Mouse (Mus musculus) skeletal muscle tissue, adult 2 months (tissue): ENCODE data around the gene Klk5.

Experiments used
- DNase-seq: peaks from one replicate; pipeline ENCODE4 v3.0.0-alpha.2; 2012; ENCODE audit warnings: low read depth, low spot score

Klk5 gene

DNA sequence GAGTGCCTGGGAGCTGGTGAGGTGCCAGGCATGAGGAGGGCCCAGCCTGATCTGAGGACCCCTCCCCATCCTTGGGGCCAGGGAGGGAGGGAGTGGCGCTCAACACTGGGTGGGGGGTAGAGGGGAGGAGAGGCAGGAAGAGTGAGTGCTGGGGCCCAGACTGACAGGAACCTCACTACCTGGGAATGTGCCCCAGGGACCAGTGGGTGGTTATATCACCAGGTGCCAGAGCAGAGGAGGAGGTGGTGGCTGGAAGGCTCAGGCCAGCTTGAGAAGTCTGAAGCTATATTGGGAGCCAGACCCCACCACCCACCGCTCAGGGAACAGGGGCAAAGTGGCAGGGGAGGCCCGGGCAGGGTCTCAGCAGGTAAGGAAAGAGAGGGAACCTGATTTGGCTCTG is at the start of gene Klk5:
TSS of gene Klk5 (plus strand) at position 271 of the 400 bp plus-strand sequence.
- no peak for DNase-seq

DNA sequence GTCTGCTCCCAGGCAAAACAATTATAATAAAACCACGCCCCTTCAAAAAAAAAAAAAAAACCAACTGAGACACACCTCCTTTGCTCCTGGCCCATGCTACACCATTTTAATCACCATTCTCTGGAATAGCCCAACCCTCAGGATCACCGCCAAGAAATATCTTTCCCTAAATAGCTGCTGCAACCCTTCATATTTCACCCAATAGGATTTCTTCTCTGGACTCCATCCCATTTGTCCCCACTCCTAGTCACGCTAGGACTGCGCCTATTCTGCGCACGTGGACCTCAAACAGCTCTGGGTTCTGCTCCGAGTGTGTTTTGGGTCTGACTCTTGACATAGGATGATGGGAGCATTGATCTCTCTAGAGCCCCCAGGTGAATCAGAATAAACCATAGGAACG is 45.4 kb upstream of the Klk5 start:
- no peak for DNase-seq

DNA sequence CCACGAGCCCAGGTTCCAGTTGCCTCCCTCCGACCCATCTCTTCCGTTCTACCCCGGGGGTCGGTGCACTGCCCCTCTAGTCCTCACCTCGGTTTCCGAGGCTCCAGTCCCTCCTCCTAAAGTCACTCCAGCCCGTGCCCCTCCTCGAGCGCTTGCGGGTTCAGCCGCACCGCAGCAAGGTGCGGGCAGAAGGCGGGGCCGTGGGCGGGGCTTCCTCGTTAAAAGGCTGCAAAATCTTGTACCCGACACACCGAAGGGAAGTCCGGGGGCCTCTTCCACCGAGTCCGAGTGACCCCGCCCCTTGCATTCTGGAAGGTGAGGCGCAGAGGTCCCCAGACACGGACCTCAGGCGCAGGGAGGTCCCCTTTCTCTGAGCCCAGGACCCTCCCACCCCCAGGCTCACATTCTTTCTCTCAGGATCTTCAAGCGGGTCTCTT is 44.4 kb upstream of the Klk5 start, which contains the start of gene Klk8:
TSS of gene Klk8 (plus strand) at position 245 of the 437 bp plus-strand sequence.
- DNase-seq, result no peak

DNA sequence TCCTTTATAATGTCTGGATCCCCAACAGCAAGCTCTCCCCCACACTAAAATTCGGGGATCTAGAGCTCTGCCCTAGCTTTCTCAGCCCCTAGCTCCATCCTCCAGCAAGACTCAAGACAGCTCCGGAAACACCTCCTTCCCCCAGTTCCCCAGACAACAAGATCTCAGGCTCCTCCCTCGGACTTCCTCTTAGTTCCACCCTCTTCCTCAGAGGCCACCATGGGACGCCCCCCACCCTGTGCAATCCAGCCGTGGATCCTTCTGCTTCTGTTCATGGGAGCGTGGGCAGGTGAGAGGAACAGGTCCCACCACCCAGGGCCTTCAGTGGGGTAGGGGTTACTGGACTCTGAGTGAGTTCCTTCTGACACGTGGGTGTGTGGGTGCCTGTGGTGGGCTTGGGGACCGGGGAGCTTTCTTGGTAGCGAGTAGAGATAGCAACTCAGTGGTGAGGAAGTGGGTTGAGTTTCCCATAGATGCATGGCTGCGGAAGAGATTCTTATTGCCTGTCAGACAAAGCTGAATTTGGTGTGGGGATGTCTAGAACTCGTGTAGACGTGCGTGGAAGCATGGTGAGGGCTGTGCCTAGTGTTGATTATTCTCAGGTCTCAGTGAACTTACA is 43.8 kb upstream of the Klk5 start:
- no peak for DNase-seq

DNA sequence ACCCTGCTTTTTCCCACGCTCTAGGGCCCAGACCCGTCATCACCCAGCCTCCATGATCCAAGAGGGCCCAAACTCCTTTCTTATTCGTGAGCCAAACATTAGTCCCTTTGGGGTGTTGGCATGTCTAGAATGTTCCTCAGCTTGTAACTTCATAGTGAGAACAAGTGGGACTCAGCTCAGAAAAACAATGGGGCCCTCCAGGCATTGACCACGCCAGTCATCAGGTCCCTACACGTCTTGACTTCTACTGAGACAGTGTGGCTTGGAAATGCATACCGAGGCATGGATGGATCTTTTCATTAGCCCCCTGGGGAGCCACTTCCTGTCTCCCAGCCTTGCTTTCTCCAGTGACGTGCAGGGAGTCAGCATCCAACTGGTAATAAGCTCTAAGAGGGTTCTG is 41.9 kb upstream of the Klk5 start:
- DNase-seq, result no peak

DNA sequence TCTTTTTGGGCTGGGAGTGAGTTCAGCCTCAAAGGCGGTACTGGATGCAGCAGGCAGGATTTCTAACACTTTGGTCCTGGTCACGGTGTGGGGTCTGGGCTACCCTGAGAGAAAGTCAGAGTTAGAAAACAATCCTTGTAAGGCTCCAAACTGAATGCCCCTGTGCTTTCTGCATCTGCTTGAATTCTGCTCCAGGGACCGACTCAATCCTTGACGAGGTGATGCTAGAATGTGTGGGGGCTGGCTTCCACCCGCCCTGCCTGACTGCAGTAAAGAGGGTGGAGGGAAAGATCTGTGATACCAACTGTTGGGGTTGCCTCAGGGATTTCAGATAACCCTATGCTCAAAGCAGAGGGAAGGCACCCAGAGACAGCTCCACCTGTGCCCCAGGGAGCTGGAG is 30.8 kb upstream of the Klk5 start, which contains the start of gene Klk7:
TSS of gene Klk7 (plus strand) at position 301 of the 400 bp plus-strand sequence.
- no peak for DNase-seq

DNA sequence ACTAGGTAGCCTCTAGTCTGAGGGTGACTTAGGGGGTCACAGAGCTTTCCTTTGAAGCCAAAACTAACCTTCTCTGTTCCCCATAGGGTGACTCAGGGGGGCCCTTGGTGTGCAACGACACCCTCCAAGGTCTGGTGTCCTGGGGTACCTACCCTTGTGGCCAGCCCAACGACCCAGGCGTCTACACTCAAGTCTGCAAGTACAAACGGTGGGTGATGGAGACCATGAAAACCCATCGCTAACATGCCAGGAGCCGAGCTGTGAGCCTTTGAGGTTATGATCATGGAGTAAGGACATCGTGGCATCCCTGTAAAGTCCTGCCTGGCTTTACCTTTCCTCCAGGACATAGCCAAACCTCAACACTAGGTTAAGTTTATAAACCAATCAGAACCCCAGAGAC is 26.6 kb upstream of the Klk5 start:
- no peak for DNase-seq

DNA sequence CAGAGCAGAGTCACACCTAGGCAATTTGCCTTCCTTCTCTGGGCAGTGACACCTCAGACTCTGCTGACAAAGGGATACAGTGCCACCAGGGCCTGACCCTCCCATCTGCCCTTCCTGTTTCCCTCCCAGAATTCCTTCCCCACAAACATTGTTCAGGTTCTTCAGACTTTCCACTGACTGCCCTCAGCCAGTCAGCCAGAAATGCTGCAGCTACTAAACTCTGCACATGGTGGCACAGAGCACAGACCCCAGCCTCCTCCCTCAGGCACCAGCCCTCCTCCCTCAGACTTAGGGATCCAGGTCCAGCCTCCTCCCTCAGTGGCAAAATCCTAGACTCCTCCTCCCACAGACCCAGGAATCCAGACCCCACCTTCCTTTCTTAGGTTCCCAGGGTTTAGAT is 25.0 kb upstream of the Klk5 start:
- no peak for DNase-seq

DNA sequence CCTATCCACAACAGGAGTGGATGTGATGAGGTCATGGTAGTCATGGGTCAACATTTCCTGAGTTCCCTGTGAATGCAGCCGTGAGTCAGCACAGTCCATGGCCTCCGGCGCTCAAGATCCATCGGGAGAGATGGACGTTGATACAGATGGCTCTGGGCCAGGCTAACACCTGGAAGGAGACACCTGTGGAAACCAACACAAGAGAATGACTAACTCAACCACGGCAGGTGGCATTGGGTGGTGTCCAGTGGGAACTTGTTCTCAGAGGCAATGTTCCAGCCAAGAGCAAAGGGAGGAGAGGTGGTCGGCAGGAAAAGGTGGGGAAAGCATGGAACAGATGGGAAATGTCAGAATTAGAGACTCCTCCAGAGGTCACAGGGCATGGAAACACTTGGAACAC is 20.2 kb upstream of the Klk5 start:
- no peak for DNase-seq

DNA sequence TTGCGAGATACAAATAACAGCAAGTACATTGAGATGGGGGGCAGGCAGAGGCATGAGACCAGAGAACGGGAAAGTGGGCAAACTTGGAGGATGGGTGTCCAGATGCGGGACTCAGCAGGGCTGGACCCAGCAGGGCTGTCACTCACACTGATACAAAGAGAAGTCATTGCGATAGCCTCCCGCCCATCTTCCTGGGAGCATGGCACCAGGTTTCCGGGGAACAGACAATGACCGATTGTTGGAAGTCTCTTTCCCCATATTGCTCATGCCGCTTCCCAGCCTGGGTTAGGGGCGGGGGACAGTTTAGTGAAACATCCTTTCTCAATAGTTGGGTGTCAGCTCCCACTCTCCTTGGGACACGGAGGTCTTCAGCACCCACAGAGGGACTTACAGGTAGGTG is 17.6 kb upstream of the Klk5 start, which contains the start of gene Klk6:
TSS of gene Klk6 (plus strand) at position 301 of the 400 bp plus-strand sequence.
- no peak for DNase-seq

DNA sequence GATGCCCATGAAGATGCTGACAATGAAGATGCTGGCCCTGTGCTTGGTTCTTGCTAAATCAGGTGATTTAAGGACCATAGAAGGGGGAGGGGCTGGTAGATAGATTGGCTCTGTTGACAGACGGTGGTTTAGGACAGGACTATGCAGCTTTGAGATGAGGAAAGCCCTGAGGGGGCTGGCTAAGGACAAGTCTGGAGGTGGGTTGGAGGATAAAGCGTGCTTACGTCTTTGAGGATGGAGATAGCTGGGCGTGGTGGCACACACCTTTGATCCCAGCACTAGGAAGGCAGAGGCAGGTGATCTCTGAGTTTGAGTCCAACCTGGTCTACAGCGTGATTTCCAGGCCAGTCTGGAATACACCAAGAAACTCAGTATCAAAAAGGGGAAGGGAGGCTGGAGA is 15.7 kb upstream of the Klk5 start:
- DNase-seq, result no peak

DNA sequence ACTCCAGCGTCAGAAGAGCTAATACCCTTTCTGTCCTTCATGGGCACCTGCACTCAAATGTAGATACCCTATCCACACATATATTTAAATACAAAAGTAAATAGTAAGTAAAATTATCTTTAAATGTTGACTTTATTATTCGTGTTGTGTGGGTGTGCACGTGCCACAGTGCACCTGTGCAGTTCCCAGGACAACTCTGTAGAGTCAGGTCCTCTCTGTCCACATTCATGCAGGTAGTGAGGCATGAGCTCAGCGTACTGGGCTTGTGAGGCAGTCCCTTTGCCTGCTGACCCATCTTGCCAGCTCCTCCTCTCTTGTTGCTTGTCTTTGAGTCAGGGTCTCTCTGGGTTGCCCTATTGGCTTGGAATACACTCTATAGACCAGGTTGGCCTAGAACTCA is 14.1 kb upstream of the Klk5 start:
- DNase-seq, result no peak

DNA sequence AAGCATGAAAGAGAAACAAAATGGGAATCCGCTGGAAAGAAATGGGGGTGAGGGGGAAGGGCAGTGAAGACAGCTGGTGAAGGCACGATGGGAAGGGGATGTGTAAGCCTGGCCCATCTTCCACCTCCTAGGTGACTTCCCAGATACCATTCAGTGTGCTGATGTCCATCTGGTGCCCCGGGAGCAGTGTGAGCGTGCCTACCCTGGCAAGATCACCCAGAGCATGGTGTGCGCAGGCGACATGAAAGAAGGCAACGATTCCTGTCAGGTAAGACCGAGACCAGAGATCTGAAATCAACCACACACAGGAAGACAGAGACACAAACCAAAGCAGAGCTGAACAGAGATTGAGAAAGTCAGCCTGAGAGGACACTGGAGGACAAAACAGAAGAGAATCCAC is 12.8 kb upstream of the Klk5 start:
- no peak for DNase-seq

DNA sequence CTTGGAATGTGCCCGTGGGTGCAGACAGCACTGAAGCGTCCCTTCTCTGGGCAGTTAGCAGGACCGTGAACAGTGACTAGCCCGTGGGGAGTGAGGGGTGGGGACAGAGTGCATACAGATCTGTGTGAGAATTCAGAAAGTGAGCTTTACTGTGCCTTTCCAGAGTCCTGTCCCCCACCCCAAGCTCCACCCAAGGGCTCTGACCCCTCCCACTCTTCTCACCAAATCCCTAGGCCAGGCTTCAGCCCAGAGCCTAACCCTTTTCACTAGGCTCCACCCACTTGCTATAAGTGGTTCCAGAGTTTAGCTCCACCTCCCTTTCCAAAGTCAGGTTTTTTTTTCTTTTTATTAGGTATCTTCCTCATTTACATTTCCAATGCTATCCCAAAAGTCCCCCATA is 2.0 kb downstream of the Klk5 start:
- no peak for DNase-seq

DNA sequence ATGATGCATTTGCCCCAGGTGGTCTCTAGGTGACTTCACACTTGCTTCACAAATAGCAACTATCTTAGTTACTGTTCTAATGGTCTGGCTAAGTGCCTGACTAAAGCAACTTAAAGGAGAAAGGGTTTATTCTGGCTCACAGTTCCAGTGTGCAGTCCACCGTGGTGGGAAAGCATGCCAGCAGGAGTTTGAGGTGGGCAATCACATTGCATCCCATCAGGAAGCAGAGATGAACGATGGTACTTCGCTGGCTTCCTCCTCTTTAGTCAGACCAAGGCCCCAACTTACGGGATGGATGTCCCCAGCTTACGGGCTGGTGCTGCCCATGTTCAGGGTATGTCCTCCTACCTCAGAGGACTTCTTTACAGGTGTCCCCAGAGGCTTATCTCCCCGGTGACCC is 9.8 kb downstream of the Klk5 start:
- DNase-seq, result no peak

DNA sequence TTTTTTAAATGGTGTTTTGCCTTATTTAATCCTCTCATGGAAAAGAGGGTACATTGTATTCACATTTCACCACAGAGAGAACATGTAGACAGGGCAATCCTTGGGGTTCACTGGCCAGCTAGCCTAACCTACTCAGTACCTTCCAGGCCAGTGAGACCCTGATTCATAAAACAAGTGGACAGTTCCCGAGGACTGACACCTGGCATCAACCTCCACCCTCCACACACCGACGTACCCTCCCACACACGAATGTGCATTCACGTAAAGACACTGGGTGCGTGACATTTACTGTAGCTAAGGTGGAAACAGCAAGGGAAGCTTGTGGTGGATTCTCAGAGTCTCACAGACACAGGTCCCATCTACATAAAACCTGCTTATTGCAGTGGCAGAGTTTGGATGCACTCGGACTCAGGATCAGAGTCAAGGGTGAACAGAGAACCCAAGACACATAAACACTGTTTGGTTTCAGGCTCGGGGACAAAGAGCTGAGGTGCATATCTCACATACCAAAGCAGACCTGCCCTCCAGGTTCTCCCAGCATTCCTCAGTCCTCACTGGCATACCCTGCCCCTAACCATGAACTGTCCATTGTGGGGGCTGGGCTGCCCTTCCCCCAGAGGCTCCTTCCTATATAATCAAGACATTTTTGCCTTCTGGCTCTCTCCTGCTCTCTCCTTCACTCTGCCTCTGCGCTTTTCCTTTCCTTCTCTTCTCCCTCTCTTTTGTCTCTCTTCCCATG is 13.0 kb downstream of the Klk5 start:
- no peak for DNase-seq

DNA sequence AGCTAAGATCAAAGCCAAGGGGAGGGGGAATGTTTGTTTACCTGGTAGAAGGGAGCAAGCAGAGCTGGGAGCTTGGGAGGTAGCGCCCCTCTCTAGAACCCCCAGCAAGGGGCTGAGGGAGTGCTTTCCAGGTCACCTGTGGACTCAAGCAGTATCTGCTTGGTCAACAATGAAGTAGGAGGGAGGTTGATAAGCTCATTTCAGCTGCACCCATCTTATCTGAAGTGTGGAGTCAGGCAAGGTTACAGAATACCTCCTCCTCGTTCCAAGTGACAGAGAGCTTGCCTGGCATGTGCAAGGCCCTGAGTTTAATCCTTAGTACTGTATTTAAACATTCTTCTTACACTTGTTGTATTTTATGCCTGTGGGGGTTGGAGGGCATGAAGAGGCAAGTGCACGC is 13.9 kb downstream of the Klk5 start:
- DNase-seq, result no peak

DNA sequence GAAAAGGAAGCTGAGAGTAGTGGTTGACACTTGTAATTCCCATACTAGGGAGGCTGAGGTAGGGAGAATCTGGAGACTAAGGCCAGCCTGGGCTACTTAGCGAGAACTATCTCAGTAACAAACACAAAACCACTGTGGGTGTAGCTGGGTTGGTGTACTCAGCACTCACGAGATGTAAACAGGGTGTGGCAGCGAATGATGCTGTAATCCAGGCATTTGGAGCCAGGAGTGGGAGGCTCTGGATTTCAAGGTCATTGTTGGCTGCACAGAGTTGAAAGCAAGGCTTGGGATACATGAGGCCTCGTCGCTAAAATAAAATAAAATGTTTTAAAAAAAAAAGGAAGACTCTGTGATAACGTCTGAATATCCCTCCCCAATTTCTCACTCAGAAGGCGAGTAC is 14.5 kb downstream of the Klk5 start:
- no peak for DNase-seq

DNA sequence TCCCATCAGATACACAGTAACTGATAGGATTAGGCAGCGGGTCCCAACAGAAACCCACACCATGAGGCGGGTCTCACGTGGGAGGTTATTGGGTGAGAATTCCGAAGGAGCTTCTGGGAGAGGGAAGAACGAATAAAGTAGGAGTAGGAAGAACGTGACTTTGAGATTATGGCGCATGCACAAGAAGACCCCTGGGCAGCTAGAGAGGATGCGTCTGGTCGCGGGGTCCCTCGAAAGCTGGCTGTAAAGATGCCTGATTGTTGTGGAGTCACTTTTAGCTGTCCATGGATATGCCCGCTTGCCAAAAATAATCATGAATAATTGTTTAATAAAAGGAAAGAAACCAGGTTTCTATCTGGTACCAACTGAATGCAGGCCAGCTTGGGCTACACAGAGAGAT is 15.7 kb downstream of the Klk5 start:
- no peak for DNase-seq

DNA sequence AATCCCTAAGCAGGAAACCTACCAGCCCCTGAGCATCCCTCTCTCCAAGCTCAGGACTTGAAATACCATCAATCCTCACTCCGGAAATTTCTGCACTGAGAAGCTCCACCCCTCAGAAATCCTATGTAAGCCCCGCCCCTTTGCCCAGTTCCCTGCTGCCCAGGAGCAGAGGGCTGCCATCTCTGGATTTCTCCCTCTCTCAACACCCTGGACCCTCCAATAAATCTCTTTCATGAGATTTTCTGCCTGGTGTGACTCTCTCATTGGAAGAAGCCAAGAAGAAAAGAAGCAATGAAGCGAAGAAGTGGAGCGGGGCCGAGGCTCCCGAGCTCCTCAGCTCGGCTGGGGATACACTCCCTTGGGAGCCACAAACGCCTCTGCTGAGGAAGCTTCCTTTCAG is 18.6 kb downstream of the Klk5 start:
- DNase-seq, result no peak

DNA sequence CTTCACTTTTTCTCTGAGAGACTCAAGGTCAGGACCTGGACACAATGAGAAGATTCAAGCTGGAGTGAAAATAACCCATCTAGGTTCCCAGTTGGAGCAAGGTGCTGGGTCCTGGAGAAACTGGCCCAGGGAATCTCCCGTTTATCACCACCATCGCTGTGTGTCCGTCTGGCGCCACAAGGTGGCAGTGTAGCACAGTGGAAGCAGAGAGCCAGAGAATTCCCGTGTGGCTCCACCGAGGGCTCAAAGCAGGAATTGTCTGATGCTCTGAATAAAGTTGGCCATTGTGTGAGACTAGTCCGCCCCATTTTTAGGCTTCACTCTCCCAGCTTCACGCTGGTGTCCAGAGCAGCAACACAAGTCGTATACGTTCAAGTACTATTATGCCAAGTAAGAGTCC is 31.5 kb downstream of the Klk5 start:
- no peak for DNase-seq

DNA sequence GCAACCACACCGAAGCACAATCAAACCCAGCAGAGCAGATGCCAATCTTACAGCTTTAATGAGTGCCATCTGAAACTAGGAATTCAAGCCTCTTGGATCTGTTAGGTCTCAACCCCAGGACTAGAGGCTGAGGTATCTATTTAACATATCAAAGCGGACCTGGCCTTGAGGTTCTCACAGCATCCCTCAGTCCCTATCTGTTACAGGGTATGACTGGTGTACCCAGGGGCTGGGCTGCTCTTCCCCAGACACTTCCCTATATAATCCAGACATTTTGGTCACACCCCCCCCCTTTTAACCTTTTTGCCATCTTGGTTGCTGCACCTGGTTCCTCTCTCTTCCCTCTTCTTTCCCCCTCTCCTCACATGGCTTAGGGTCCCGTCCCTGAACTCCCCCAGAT is 31.9 kb downstream of the Klk5 start:
- DNase-seq, result no peak

DNA sequence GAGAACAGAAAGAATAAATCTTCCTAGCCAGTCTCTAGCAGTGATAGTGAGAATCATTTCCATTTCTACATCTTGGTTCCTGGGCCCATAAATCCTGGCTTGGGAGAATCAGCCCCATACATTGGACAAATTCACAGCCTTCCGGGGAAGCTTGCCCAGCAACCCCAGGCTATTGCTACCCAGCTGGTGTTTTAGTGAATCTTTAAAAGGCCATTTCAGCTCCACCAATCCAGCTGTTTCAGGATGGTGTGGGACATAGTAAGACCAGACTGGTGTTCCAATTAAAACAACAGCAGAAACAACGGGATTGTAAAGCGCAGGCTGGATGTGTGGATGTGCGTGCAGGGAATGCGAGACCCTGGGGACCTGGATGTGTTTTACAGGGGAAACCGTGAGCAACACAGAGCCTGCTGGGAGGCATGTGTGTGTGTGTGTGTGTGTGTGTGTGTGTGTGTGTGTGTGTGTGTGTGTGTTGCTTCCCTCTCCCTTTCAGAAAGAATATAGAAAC is 33.2 kb downstream of the Klk5 start:
- no peak for DNase-seq
